Mouse (Mus musculus) heart, embryonic 14.5 days (tissue): ENCODE measurements around the gene Ccdc92b. TPM values are rescaled to one million over a fixed set of nuclear protein-coding genes. Genes with fewer than 3 reads are reported as not detected.

Source experiments
- ATAC-seq: fragments of 200-750 bp; cut with Nextera tagmentation; 2 replicates; pipeline ENCODE4 v1.8.0; 2017; ENCODE audit warnings: low read depth, moderate TSS enrichment; ENCODE audit not compliant: insufficient number of reproducible peaks, insufficient read depth, low FRiP score
- H3K27ac ChIP-seq, 2 experiments: fragments of 200-500 bp in 1 of 2; fragments of 300-500 bp in 1 of 2; sonication (generic) in 1 of 2; replicated peaks in 1 of 2; 2 replicates each; pipeline ENCODE4 v1.5.1; 2012 to 2014; ENCODE audit warnings: low read depth in 2 of 2, low read length in 2 of 2, control low read depth in 1 of 2, mild to moderate bottlenecking in 1 of 2, mixed read lengths in 1 of 2; ENCODE audit not compliant: control insufficient read depth in 1 of 2, insufficient read depth in 1 of 2
- H3K27me3 ChIP-seq: fragments of 300-500 bp; sonication (generic); 2 replicates; pipeline ENCODE4 v1.6.1; 2014; ENCODE audit warnings: mild to moderate bottlenecking, low read length, control low read depth; ENCODE audit not compliant: control insufficient read depth, insufficient read depth
- H3K36me3 ChIP-seq: fragments of 300-500 bp; sonication (generic); 2 replicates; pipeline ENCODE4 v1.6.1; 2014; ENCODE audit warnings: mild to moderate bottlenecking, control low read depth, low read length, mixed read lengths; ENCODE audit not compliant: control insufficient read depth, insufficient read depth
- H3K4me1 ChIP-seq, 2 experiments: fragments of 200-500 bp in 1 of 2; fragments of 300-500 bp in 1 of 2; sonication (generic) in 1 of 2; 2 replicates each; pipeline ENCODE4 v1.6.1; 2012 to 2014; ENCODE audit warnings: low read length in 2 of 2, control low read depth in 1 of 2, mixed read lengths in 1 of 2; ENCODE audit not compliant: control insufficient read depth in 2 of 2, insufficient read depth in 2 of 2
- H3K4me2 ChIP-seq: fragments of 300-500 bp; sonication (generic); 2 replicates; pipeline ENCODE4 v1.6.1; 2014; ENCODE audit warnings: mild to moderate bottlenecking, low read length
- H3K4me3 ChIP-seq, 2 experiments: fragments of 200-500 bp in 1 of 2; fragments of 300-500 bp in 1 of 2; sonication (generic) in 1 of 2; 2 replicates each; pipeline ENCODE4 v1.5.1; 2012 to 2014; ENCODE audit warnings: low read length in 2 of 2, mild to moderate bottlenecking in 2 of 2, control low read depth in 1 of 2, low read depth in 1 of 2, moderate library complexity in 1 of 2; ENCODE audit not compliant: control insufficient read depth in 1 of 2, insufficient read depth in 1 of 2
- H3K9ac ChIP-seq: fragments of 300-500 bp; sonication (generic); 2 replicates; pipeline ENCODE4 v1.6.1; 2014; ENCODE audit warnings: mild to moderate bottlenecking, low read length
- H3K9me3 ChIP-seq: fragments of 300-500 bp; sonication (generic); 2 replicates; pipeline ENCODE4 v1.6.1; 2016; ENCODE audit warnings: low read length, control low read depth; ENCODE audit not compliant: control insufficient read depth
- WGBS: fragments of 180-500 bp; shearing (Covaris S2); extraction: QIAGEN DNeasy Blood & Tissue Kit; methylation state at CpG from one replicate; pipeline ENCODE4 v1.1.7; 2014; 5-methylcytosine and 5-hydroxymethylcytosine counted together
- polyA plus RNA-seq: library from polyadenylated mRNA; unstranded; fragments of >200 nt; fragmentation: Nextera tagmentation; extraction: Ambion mirVana; gene quantifications from 2 replicates; pipeline ENCODE4 v1.2.1, GENCODE M21; 2014

The Ccdc92b gene
- polyA plus RNA-seq, 1 experiment from 2014 or later = 0.32 TPM

DNA sequence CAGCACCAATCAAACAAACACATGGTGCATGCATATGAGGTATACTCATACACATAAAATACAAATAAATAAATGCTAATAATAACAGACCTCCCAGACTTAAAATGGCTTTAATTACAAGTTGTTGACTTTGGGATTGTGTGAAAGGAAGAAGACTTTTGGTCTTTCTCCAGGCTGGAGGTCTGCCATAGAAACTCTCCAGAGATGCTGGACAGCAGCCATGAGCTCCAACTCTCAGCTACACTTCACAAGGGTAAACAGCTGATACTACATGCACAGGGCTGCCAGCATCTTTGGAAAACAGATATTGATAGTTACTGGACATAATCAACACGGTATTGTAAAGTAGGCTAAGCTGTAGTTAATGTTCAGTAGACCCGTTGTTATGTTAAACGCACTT, 27.2 kb upstream of the Ccdc92b start:
- Histone ChIP-seq H3K9me3 (no peaks in the 10 kb centered on the region), H3K36me3 (no peaks in the 10 kb centered on the region), H3K27me3 (peaks cover 59% of the 10 kb centered on the region), H3K4me3 (no peak overlapping the region), H3K4me2 (no peak overlapping the region), H3K9ac (no peak overlapping the region), H3K4me1 (no peaks in the 10 kb centered on the region), H3K27ac (no peak overlapping the region)
- no peak for ATAC-seq
- WGBS = 66% methylated on average over 3 of the region's 3 CpGs

DNA sequence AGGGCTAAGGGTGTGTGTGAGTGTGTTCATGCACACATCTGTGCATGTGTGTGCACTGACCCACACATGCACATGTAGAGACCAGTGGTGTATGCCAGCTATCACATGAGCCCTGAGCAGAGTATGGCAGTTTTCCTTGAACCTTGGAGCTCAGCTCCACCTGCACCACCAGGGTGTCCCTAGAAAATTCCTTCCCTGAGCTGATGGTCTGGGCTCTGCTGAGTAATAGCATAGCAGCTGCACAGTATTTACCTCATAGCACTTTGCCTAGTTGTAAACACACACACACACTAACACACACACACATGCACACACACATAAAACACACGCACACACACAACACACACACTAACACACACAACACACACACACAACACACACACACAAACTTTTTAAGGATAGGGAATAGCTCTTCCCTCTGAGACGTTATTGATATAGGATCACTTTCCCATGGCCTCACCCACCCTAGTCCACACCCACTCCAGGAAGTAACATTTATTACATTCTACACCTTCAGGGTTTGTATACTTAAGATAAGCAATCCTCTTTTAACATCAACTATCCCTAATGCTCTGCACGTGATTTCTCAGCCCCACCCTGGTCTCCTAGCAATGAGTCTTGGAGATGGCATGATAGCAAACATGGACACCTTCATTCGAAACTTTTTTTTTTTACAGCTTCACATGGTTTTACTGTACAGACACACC, 22.0 kb upstream of the Ccdc92b start:
- Histone ChIP-seq H3K4me2 (no peak overlapping the region), H3K36me3 (no peaks in the 10 kb centered on the region), H3K4me3 (no peak overlapping the region), H3K27ac (no peak overlapping the region), H3K9me3 (peaks cover 6% of the 10 kb centered on the region), H3K4me1 (no peaks in the 10 kb centered on the region), H3K9ac (no peak overlapping the region), H3K27me3 (peaks cover 8% of the 10 kb centered on the region)
- WGBS = 65% methylated on average over 4 of the region's 4 CpGs
- ATAC-seq = no peak

GRCm38 (mm10) chr11:74597990-74598337, 21.4 kb upstream of the Ccdc92b start:
- Histone ChIP-seq H3K36me3 (no peaks in the 10 kb centered on the region), H3K27me3 (peaks cover 3% of the 10 kb centered on the region), H3K9ac (no peak overlapping the region), H3K9me3 (peaks cover 6% of the 10 kb centered on the region), H3K4me3 (no peak overlapping the region), H3K27ac (no peak overlapping the region), H3K4me2 (no peak overlapping the region), H3K4me1 (no peaks in the 10 kb centered on the region)
- no peak for ATAC-seq

DNA sequence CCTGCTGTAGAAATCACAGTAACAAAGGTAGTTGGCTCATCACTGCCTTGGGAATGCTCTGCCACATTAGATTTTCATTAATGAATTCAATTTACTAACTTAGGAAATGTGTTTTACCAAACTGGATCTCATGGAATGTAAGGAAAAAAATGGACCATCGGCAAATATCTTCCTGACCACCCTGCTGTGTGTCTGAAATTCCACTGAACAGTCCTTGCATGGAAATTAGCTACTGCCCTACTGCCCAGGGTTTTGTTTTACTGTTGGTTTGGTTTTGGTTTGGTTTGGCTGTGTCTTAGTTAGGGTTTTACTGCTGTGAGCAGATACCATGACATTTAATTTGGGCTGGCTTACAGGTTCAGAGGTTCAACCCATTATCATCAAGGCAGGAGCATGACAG, 17.1 kb upstream of the Ccdc92b start:
- H3K27me3 ChIP-seq = no peaks in the 10 kb centered on the region
- no peak for ATAC-seq
- H3K9ac ChIP-seq = no peak overlapping the region
- H3K27ac ChIP-seq = no peak overlapping the region
- H3K9me3 ChIP-seq = peaks cover 6% of the 10 kb centered on the region
- H3K4me1 ChIP-seq = no peaks in the 10 kb centered on the region
- H3K4me2 ChIP-seq = no peak overlapping the region
- H3K36me3 ChIP-seq = no peaks in the 10 kb centered on the region
- WGBS = 89% methylated on average over 1 of the region's 1 CpGs
- no peak overlapping the region for H3K4me3 ChIP-seq

GRCm38 (mm10) chr11:74610068-74610467, 9.3 kb upstream of the Ccdc92b start:
- Histone ChIP-seq H3K4me2 (peak overlapping the region; percentile 86), H3K27me3 (peaks cover 46% of the 10 kb centered on the region), H3K36me3 (no peaks in the 10 kb centered on the region), H3K9me3 (no peaks in the 10 kb centered on the region), H3K4me1 (peaks cover 2 to 12% of the 10 kb centered on the region in 2 experiments; a peak in 2 of 4 replicates), H3K9ac (no peak overlapping the region), H3K4me3 (peak overlapping the region in 1 of 2 experiments; percentile 44; a peak in 2 of 4 replicates), H3K27ac (no peak overlapping the region)
- WGBS = 23% methylated on average over 5 of the region's 5 CpGs
- no peak for ATAC-seq

DNA sequence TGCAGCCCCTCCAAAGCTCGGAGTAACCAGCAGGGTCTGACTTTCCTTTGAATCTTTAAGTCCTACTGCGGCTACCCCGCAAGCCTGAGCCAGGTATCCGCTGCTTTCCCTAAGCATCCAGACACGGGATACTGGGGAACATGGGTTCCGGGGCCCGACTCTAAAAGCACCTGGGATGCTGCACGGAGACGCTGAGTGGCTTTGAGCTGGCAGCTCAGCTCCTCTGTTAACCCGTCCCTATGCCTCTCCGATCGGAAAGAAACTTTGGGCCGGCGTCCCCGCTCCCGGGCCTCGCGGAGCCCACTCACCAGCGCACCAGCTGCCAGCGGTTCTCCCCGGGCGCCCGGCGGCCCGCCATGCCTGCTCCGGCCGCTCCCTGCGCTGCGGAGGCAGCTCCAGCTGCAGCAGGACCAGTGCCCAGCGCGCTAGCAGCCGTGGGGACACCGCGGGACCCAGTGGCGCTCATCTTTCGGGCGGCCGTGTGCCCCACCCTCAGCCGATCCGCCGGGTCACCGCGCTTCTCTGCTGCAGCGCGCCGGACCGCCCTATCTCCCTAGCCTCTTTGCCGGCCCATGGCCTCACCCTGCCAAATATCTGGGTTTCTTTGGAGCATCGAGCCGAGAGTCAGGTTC, 8.7 kb upstream of the Ccdc92b start, which contains the start of gene Rap1gap2:
Gene Rap1gap2, minus strand, starts transcription at position 371 of the 632 bp plus-strand sequence.
- Histone ChIP-seq H3K9ac (peak within 1 kb of the TSS; percentile 55), H3K27ac (no peak within 1 kb of the TSS), H3K36me3 (no peaks in the 10 kb centered on the region), H3K4me2 (peak within 1 kb of the TSS; percentile 86), H3K27me3 (peaks cover 47% of the 10 kb centered on the region), H3K4me1 (peaks cover 2 to 12% of the 10 kb centered on the region in 2 experiments; a peak in 2 of 4 replicates), H3K9me3 (no peaks in the 10 kb centered on the region), H3K4me3 (peak within 1 kb of the TSS; percentile 39 to 44)
- ATAC-seq = no peak
- WGBS = under 1% methylated on average over 50 of the region's 50 CpGs

- Histone ChIP-seq H3K4me2 (peak overlapping the region; percentile 86), H3K27me3 (peaks cover 53% of the 10 kb centered on the region), H3K36me3 (no peaks in the 10 kb centered on the region), H3K4me1 (peaks cover 2 to 12% of the 10 kb centered on the region in 2 experiments; a peak in 2 of 4 replicates), H3K9ac (no peak overlapping the region), H3K27ac (no peak overlapping the region), H3K4me3 (peak overlapping the region in 1 of 2 experiments; percentile 44; a peak in 2 of 4 replicates), H3K9me3 (no peaks in the 10 kb centered on the region)
- 10% methylated on average over 7 of the region's 7 CpGs for WGBS
- no peak for ATAC-seq
These were observed 8.0 kb upstream of the Ccdc92b start for GRCm38 (mm10) chr11:74611437-74611836.
